17 mouse cellular contexts compared by ENCODE assay signal in genomic region chr9:119950434-119950833, GRCm38 (mm10). TPM values are rescaled to one million over a fixed set of nuclear protein-coding genes. Genes with fewer than 3 reads are reported as not detected.
DNase-seq lines count a peak whose midpoint lies in the region; ATAC-seq and TF ChIP-seq lines count a peak whose summit lies in the region.
"Had no signal": no experiment of that assay in that cellular context is flagged by ENCODE, and none has a peak within 500 bp of the region (broad histone marks: within the 10 kb centered on the region; RNA-seq: fewer than 3 reads in every experiment).

No protein-coding gene starts in this region.

- no peak for TF ChIP-seq CTCF in stomach, postnatal 0 days (IDR thresholded peaks at IDR 0.05; ENCODE audit: low read depth)

- H3K27ac ChIP-seq in heart, embryonic 10.5 days: 0 out of 2 replicates have a peak overlapping the region, but pooled peaks have one; percentile 22
- no peak overlapping the region for H3K27ac ChIP-seq in stomach, embryonic 14.5 days (ENCODE audit: low read length)
- H3K27ac ChIP-seq in stomach, postnatal 0 days (replicated peaks): no peak overlapping the region
- H3K27ac ChIP-seq: heart, adult 2 months; left cerebral cortex, adult 2 months; liver, embryonic 14.5 days had no signal

- peak; percentile 63; the same call in 1 of the 2 replicates for ATAC-seq in stomach, embryonic 14.5 days (ENCODE audit: insufficient number of reproducible peaks, insufficient read depth, low FRiP score, low read depth)
- ATAC-seq in stomach, postnatal 0 days (ENCODE audit: low FRiP score, low TSS enrichment): no peak

- no peak for TF ChIP-seq EP300 in stomach, postnatal 0 days (optimal IDR thresholded peaks at IDR 0.05)

- no peaks in the 10 kb centered on the region for H3K9me3 ChIP-seq in heart, embryonic 10.5 days
- no peaks in the 10 kb centered on the region for H3K9me3 ChIP-seq in stomach, embryonic 14.5 days (ENCODE audit: control insufficient read depth, low read depth, low read length)
- no peaks in the 10 kb centered on the region for H3K9me3 ChIP-seq in stomach, postnatal 0 days (ENCODE audit: control insufficient read depth, low read length)

- WGBS in heart, embryonic 10.5 days: 54% methylated on average over 6 of the region's 6 CpGs
- 28% methylated on average over 6 of the region's 6 CpGs for WGBS in stomach, embryonic 14.5 days
- WGBS in stomach, postnatal 0 days: 41% methylated on average over 6 of the region's 6 CpGs

- H3K4me3 ChIP-seq in heart, embryonic 10.5 days: no peak overlapping the region
- H3K4me3 ChIP-seq in stomach, embryonic 14.5 days (ENCODE audit: low read depth, low read length): no peak overlapping the region
- no peak overlapping the region for H3K4me3 ChIP-seq in stomach, postnatal 0 days (ENCODE audit: low read depth, low read length)
- H3K4me3 ChIP-seq: heart, adult 2 months; left cerebral cortex, adult 2 months had no signal

- no peak overlapping the region for H3K4me2 ChIP-seq in stomach, embryonic 14.5 days (replicated peaks; ENCODE audit: low read depth, low read length)
- no peak overlapping the region for H3K4me2 ChIP-seq in stomach, postnatal 0 days (replicated peaks; ENCODE audit: low read depth)

- H3K9ac ChIP-seq in stomach, embryonic 14.5 days (replicated peaks; ENCODE audit: low read depth, low read length): no peak overlapping the region
- no peak overlapping the region for H3K9ac ChIP-seq in stomach, postnatal 0 days (ENCODE audit: low read length)
- H3K9ac ChIP-seq: liver, embryonic 14.5 days had no signal

- no peak for DNase-seq in heart, embryonic 10.5 days (ENCODE audit: low spot score)
- DNase-seq in heart, postnatal 25 days (ENCODE audit: low spot score): no peak
- DNase-seq in kidney, postnatal 10 days: peak; percentile 68
- DNase-seq in kidney, adult 18-20 months: no peak
- no peak for DNase-seq in stomach, postnatal 0 days (ENCODE audit: low spot score)
- no peak for DNase-seq in thymus, postnatal 0 days (ENCODE audit: low spot score)
- no peak for DNase-seq in gastrocnemius, postnatal 36 days
- DNase-seq: adrenal gland, adult 2 months; cerebellum, postnatal 36 days; heart, adult 2 months; kidney, adult 9 months; spleen, adult 18-20 months; thymus, postnatal 25 days had no signal

- peaks cover 7% of the 10 kb centered on the region for H3K4me1 ChIP-seq in heart, embryonic 10.5 days
- H3K4me1 ChIP-seq in stomach, embryonic 14.5 days (ENCODE audit: control insufficient read depth, insufficient read depth, low read length): peaks cover 7% of the 10 kb centered on the region
- no peaks in the 10 kb centered on the region for H3K4me1 ChIP-seq in stomach, postnatal 0 days (replicated peaks; ENCODE audit: control insufficient read depth, insufficient read depth)

- H3K27me3 ChIP-seq in heart, embryonic 10.5 days (ENCODE audit: insufficient read depth, poor library complexity, severe bottlenecking): no peaks in the 10 kb centered on the region
- H3K27me3 ChIP-seq in stomach, embryonic 14.5 days (ENCODE audit: control insufficient read depth, insufficient read depth, low read length): no peaks in the 10 kb centered on the region
- H3K27me3 ChIP-seq in stomach, postnatal 0 days (ENCODE audit: control insufficient read depth, insufficient read depth, low read length): no peaks in the 10 kb centered on the region

- intact Hi-C loops in heart, postnatal 25 days (cut with DNase I): no loop called here
- intact Hi-C loops in gastrocnemius, postnatal 36 days (cut with DNase I): no loop called here

- H3K36me3 ChIP-seq in heart, embryonic 10.5 days: no peaks in the 10 kb centered on the region
- H3K36me3 ChIP-seq in stomach, embryonic 14.5 days (ENCODE audit: control insufficient read depth, insufficient read depth, low read length): no peaks in the 10 kb centered on the region
- H3K36me3 ChIP-seq in stomach, postnatal 0 days (ENCODE audit: control insufficient read depth, insufficient read depth, low read length): no peaks in the 10 kb centered on the region

RNA-seq across cellular contexts. Expression of gene Ttc21a, which starts 13.0 kb away (rescaled TPM):
- polyA plus RNA-seq in heart, embryonic 10.5 days (2016; fragmentation: Nextera tagmentation; extraction: Ambion mirVana): 0.28 and 0.48 TPM in 2 replicates
- total RNA-seq in heart, postnatal 25 days (2021): not detected
- polyA plus RNA-seq in stomach, embryonic 14.5 days (2014; fragmentation: Nextera tagmentation; extraction: Ambion mirVana): 0.09 TPM in 1 of 2 replicates, not detected in the other
- polyA plus RNA-seq in stomach, postnatal 0 days (2015; fragmentation: Nextera tagmentation; extraction: Ambion mirVana): 0.04 TPM in 2 replicates
- polyA plus RNA-seq in thymus, postnatal 0 days (2015; fragmentation: Nextera tagmentation; extraction: Ambion mirVana): 0.05 TPM in 2 replicates
- total RNA-seq in gastrocnemius, postnatal 36 days (2021): not detected
- total RNA-seq: heart, adult 2 months; monocyte, adult 5-6 weeks had no signal

RNA-seq across cellular contexts. Expression of gene Gorasp1, which starts 13.1 kb away (rescaled TPM):
- polyA plus RNA-seq in heart, embryonic 10.5 days (2016; fragmentation: Nextera tagmentation; extraction: Ambion mirVana): 26.5 and 26.8 TPM in 2 replicates
- total RNA-seq in heart, postnatal 25 days (2021): 10 to 100 TPM; 28.1 to 31.5 TPM
- 20.9 and 29.5 TPM in 2 replicates for polyA plus RNA-seq in stomach, embryonic 14.5 days (2014; fragmentation: Nextera tagmentation; extraction: Ambion mirVana)
- 17.8 and 18.8 TPM in 2 replicates for polyA plus RNA-seq in stomach, postnatal 0 days (2015; fragmentation: Nextera tagmentation; extraction: Ambion mirVana)
- 7.6 and 8.3 TPM in 2 replicates for polyA plus RNA-seq in thymus, postnatal 0 days (2015; fragmentation: Nextera tagmentation; extraction: Ambion mirVana)
- 10 to 100 TPM; 14.5 to 15.3 TPM for total RNA-seq in gastrocnemius, postnatal 36 days (2021)

RNA-seq across cellular contexts. Expression of gene Csrnp1, which starts 34.0 kb away (rescaled TPM):
- polyA plus RNA-seq in heart, embryonic 10.5 days (2016; fragmentation: Nextera tagmentation; extraction: Ambion mirVana): 7.5 and 8.0 TPM in 2 replicates
- 10 to 100 TPM in 1 of 2 experiments, 1 to 10 TPM in 1; 10.0 to 13.3 TPM for total RNA-seq in heart, postnatal 25 days (2021)
- 2.5 and 3.2 TPM in 2 replicates for polyA plus RNA-seq in stomach, embryonic 14.5 days (2014; fragmentation: Nextera tagmentation; extraction: Ambion mirVana)
- 5.5 and 5.6 TPM in 2 replicates for polyA plus RNA-seq in stomach, postnatal 0 days (2015; fragmentation: Nextera tagmentation; extraction: Ambion mirVana)
- polyA plus RNA-seq in thymus, postnatal 0 days (2015; fragmentation: Nextera tagmentation; extraction: Ambion mirVana): 41.3 and 43.3 TPM in 2 replicates
- 10 to 100 TPM in 1 of 2 experiments, 1 to 10 TPM in 1; 3.0 to 11.0 TPM for total RNA-seq in gastrocnemius, postnatal 36 days (2021)

RNA-seq across cellular contexts. Expression of gene Wdr48, which starts 55.8 kb away (rescaled TPM):
- 49.8 and 53.2 TPM in 2 replicates for polyA plus RNA-seq in heart, embryonic 10.5 days (2016; fragmentation: Nextera tagmentation; extraction: Ambion mirVana)
- 10 to 100 TPM; 26.2 to 30.4 TPM for total RNA-seq in heart, postnatal 25 days (2021)
- 54.0 and 57.9 TPM in 2 replicates for polyA plus RNA-seq in stomach, embryonic 14.5 days (2014; fragmentation: Nextera tagmentation; extraction: Ambion mirVana)
- 16.2 and 17.2 TPM in 2 replicates for polyA plus RNA-seq in stomach, postnatal 0 days (2015; fragmentation: Nextera tagmentation; extraction: Ambion mirVana)
- 37.8 and 39.0 TPM in 2 replicates for polyA plus RNA-seq in thymus, postnatal 0 days (2015; fragmentation: Nextera tagmentation; extraction: Ambion mirVana)
- total RNA-seq in gastrocnemius, postnatal 36 days (2021): 10 to 100 TPM; 11.0 to 12.1 TPM
